Mouse (Mus musculus): ENCODE measurements around the gene Siva1. TPM values are rescaled to one million over a fixed set of nuclear protein-coding genes. Genes with fewer than 3 reads are reported as not detected.

Gene Siva1
- total RNA-seq (2015) (163 and 168 TPM in 2 replicates), total RNA-seq (2017) (291 and 325 TPM in 2 replicates)

DNA sequence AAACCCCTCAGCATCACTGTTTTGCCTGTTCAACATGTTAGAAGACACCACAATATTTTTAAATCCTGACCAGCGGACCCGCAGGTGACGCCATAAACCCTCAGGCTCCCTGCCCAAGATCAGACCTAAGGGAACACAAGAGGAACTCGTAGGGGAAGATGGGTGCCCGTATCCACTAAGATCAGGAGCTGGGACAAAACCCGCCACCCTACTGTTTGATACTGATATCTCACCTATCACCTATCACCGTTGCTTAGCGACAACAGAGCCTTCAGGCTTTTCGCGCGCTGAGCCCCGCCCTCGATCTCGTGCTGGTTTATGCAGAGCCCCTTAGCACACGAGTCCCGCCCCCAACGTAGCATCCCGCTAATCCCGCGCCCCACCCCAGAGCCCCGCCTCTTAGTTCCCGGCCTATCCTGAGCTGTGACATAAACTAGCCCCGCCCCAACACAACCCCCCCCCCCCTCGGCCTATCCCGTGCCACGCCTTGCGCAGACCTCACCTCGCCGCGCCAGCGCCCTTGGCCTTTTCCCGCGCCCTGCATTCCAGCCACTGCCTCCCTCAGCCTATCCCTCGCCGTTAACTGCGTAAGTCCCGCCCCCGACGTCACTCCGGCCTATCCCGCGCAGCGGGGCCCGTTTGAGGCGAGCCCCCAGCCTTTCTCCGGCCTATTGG, at the start of gene Siva1:
TSS of gene Siva1 (plus strand) at position 500 of the 675 bp plus-strand sequence.
- peak; percentile 83 for ATAC-seq (replicated peaks; ENCODE audit: poor library complexity)

DNA sequence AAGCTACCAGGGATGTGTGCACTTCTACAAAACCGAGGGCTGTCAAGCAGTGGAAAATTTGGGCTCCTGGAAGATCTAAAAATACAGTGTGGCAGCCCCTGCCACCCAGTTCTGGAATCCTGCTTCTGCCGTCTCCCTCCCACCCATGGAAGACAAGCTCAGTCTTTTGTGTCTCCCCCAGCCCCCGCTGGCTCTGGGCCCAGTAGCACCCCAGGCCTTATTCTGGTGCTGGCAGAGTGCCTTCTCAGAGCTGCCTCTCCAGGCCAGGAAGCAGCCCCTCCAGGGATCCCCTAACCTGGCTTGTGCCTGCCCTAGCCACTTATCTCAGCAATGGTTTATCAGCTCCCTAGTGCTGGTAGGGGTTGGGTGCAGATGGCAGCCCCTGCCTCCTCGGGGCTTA, 49.5 kb upstream of the Siva1 start:
- no peak for ATAC-seq (replicated peaks; ENCODE audit: poor library complexity)

DNA sequence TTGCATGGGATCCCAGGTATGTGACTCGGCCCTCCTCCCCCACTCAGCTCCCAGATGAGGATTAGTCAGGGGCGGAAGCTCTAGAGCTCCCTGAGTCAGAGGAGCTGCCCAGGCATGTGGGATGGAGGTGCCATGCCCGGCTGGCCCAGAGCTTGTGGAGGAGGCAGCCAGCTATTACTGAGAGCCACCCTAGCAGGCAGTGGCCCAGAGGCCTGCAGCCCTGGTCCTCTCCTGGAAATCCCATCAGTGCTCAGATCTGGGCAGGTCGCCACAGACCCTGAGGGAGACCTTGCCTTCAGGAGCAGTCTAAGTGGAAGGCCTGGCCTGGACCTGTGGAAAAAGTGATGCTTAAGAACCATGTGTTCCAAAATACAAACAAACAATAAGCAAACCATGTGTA, 48.9 kb upstream of the Siva1 start:
- ATAC-seq (replicated peaks; ENCODE audit: poor library complexity), result no peak

DNA sequence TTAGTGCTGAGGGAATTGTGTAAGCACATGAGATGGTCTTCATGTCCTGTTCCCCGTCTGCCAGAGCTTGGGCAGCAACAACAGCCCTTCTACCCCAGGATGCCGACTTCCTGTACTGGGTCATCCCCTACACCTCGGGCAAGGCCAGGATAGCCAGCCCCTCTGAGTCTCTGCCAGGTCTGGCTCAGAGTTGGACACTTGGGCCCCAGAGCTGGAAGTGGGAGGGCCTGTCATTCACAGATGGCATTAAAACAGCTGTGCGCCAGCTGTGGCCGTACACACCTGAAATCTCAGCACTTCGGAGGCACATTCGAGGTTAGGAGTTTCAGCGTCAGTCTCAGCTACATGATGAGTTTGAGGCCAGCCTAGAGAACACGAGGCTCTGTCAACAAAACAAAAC, 48.0 kb upstream of the Siva1 start:
- ATAC-seq (replicated peaks; ENCODE audit: poor library complexity), result no peak

- ATAC-seq (replicated peaks; ENCODE audit: poor library complexity), result no peak
Observed at GRCm38 (mm10) chr12:112596891-112597500, 47.5 kb upstream of the Siva1 start.

GRCm38 (mm10) chr12:112597618-112598017, 46.9 kb upstream of the Siva1 start:
- ATAC-seq (replicated peaks; ENCODE audit: poor library complexity), result no peak

GRCm38 (mm10) chr12:112599198-112599597, 45.3 kb upstream of the Siva1 start:
- peak; percentile 79 for ATAC-seq (replicated peaks; ENCODE audit: poor library complexity)

DNA sequence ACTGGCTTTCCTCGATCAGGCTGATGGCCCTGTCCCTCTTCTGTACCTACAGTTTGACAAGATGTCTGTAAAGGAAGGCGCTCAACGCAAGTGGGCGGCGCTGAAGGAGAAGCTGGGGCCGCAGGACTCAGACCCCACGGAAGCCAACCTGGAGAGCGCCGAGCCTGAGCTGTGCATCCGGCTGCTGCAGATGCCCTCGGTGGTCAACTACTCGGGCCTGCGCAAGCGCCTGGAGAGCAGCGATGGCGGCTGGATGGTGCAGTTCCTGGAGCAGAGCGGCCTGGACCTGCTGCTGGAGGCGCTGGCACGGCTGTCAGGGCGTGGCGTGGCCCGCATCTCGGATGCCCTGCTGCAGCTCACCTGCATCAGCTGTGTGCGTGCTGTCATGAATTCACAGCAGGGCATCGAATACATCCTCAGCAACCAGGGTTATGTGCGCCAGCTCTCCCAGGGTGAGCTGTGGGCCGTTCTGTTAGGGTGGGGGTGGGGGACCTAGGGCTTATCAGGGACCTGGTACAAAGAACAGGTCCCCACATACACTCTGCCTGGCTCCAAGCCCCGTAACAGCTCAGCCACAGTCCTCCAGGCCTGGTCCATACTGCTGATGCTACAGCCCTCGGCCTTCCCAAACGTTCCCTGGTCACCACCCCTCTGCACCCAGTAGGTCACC, 44.4 kb upstream of the Siva1 start:
- peak; percentile 15; the same call in 1 of the 2 replicates for ATAC-seq (replicated peaks; ENCODE audit: poor library complexity)

DNA sequence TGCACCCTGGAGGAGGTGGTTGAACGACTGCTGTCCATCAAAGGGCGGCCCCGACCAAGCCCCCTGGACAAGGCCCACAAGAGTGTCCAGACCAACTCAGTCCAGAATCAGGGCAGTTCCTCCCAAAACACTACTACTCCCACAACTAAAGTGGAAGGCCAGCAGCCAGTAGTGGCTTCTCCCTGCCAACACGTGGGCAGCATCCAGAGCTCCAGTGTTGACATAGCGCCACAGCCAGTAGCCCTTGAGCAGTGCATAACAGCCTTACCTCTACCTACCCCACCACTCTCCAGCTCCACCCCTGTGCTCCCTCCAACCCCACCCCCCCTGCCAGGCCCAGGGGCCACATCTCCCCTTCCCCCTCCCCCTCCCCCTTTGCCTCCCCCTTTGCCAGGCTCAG, 40.5 kb upstream of the Siva1 start:
- ATAC-seq (replicated peaks; ENCODE audit: poor library complexity), result no peak

DNA sequence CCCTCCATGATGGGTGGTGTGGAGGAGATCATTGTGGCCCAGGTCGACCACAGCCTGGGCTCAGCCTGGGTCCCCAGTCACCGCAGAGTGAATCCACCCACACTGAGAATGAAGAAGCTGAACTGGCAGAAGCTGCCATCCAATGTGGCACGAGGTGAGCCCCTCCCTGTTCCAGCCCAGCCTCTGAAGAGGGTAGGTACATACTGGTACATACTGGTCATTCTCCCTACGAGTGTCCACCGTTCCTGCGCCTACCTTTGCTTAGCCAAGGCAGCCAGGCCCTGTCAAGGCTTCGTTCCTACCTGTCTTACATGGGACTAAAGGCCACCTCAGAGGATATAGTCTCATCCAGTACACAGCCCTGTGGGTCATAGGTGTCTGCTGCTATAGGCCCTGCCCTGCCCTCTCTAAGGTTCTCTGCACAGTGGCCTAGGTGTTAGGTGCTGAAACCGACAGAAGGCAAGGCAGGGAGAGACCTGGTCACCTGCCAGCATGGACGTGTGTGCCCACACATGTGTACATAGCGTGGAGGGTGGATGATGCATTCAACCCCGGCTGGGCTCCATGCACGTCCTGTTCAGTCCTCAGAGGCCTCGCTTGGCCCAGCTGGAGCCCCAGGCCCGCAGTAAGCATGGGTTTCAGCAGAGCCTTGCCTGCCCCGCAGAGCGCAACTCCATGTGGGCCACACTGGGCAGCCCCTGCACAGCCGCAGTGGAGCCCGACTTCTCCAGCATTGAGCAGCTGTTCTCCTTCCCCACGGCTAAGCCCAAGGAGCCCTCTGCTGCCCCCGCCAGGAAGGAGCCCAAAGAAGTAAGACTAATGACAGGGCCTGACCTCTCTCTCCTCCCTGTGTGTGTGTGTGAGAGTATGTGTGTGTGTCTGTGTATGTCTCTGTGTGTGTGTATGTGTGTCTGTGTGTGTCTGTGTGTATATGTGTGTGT, 39.5 kb upstream of the Siva1 start:
- peak; percentile 79 for ATAC-seq (replicated peaks; ENCODE audit: poor library complexity)

GRCm38 (mm10) chr12:112605766-112606165, 38.7 kb upstream of the Siva1 start:
- ATAC-seq (replicated peaks; ENCODE audit: poor library complexity), result peak; percentile 92

DNA sequence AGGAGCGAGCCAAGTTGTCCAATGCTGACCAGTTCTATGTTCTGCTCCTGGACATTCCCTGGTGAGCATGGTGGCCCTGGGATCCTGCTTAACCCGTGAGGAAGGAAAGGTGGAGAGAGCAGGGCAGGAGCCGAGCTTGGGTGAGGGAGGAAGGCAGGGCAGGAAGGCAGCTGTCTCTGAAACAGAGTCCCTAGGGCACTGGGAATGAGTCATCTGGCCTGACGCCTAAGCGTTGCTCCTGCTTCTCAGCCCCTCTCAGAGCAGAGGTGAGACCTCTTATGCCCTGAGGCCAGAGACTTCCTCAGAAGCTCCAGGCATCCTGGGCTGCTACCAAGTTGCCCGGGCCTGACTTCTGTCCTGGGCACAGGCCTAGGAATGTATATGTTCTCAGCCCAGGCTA, 37.5 kb upstream of the Siva1 start:
- ATAC-seq (replicated peaks; ENCODE audit: poor library complexity), result no peak

GRCm38 (mm10) chr12:112609031-112609430, 35.4 kb upstream of the Siva1 start:
- no peak for ATAC-seq (replicated peaks; ENCODE audit: poor library complexity)

- ATAC-seq (replicated peaks; ENCODE audit: poor library complexity), result no peak
Observed at GRCm38 (mm10) chr12:112616668-112617067, 27.8 kb upstream of the Siva1 start.

DNA sequence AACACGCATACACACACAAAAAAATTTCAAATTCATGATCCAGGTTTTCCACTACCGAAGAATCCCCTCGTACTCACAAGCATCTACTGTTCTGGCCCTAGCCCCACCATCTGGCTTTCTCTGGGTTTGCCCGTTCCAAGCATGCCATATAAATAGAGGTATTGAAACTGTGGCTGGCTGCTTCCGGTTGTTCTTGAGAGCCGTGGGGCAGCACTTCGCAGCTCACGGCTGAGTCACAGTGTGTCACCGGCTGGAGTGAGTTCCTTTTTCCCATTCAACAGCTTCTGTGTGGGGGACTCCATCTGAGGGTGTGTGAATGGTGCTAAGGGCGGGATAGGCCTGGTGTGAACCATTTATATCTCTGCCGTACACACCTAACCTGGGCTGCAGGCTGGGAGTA, 27.3 kb upstream of the Siva1 start:
- peak; percentile 37 for ATAC-seq (replicated peaks; ENCODE audit: poor library complexity)

DNA sequence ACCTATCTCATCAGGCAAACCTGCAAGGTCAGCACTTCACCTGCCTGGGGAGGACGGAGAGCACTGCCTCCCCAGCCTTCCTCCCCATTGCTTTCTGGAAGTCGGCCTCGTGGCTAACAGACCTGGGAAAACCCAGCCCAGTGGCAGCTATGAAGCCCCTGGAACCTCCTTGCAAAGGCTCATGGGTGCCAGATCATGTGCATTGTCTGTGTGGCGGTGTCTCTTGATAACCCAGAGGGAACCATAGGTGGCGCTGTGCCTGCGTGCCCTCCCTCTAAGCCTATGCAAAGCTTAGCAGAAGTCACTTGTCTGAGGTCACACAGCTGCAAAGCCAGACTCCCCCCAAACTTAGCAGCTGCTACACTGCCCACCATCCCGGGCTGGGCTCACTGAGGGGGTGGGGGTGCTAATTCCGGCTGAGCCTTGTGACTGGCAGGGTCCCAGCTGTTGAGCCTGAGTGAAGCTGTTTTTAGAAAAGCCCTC, 26.5 kb upstream of the Siva1 start:
- ATAC-seq (replicated peaks; ENCODE audit: poor library complexity), result peak; percentile 60

DNA sequence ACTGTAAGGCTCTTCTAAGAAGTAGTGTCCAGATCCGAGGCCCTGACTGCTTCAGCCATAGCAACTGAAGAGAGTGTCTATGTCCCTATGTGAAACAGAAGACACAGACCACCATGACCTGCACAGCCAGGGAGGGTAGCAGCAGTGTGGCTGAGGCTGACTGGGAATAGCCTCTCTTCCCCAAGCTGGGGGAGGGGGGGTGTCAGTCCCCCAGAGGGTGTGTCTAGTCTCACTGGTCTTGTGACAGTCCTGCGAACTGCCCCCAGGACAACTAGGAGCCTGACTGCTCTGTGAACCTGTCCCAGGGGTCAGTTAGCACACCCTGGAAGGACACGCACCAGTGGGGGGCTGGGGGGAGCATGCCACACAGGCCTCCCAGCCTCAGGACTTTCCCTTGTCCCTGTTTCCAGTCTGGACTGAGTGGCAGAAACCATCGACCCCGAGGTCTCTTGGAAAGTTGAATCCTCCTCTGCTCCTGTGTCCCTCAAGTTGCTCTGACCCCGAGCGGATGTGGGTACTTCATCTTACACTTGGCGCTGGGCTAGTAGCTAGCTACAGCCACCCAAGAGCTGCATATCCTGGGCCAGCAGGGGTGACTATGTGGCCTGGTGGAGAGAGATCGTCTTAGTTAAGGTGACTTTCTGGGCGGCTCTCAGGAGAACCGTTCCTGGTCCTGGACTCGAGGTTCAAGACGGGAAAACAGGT, 25.3 kb upstream of the Siva1 start:
- peak; percentile 5; the same call in 1 of the 2 replicates for ATAC-seq (replicated peaks; ENCODE audit: poor library complexity)

DNA sequence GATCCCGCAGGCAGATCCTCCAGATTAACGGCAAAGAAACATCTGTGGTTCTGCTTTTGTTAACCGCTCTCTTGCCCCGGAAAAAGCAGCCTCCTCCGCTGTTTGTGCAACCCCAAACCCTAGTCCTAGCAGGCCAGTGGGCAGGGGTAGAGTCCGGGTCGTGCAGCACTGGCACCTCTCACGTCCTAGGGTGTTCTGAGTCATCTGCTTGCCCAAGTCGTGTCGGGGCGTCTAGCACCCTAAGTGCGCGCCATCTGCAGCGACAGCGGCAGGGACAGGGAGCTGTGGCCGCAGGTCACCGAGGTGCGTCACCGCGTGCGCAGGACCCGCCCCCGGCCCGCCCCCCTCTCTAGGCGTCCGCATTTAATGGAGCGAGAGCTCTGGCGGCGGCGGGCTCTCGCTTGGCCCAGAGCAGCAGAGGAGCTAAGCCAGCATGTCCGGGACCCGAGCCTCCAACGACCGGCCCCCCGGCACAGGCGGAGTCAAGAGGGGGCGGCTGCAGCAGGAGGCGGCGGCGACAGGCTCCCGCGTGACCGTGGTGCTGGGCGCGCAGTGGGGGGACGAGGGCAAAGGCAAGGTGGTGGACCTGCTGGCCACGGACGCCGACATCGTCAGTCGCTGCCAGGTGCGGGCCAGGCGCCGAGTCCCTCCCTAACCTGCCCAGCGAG, 24.7 kb upstream of the Siva1 start, which contains the start of gene Adssl1:
TSS of gene Adssl1 (plus strand) at position 360 of the 668 bp plus-strand sequence.
- ATAC-seq (replicated peaks; ENCODE audit: poor library complexity), result peak; percentile 47

GRCm38 (mm10) chr12:112620354-112621061, 24.0 kb upstream of the Siva1 start:
- ATAC-seq (replicated peaks; ENCODE audit: poor library complexity), result no peak

Data from megakaryocyte progenitor cell, adult 5-6 weeks (primary cell).